Mouse (Mus musculus): Measurements from ENCODE around the gene Ntn3.

Gene Ntn3

GRCm38 (mm10) chr17:24171738-24172137 is 37.6 kb downstream of the Ntn3 start:
- no peak for DNase-seq

DNA sequence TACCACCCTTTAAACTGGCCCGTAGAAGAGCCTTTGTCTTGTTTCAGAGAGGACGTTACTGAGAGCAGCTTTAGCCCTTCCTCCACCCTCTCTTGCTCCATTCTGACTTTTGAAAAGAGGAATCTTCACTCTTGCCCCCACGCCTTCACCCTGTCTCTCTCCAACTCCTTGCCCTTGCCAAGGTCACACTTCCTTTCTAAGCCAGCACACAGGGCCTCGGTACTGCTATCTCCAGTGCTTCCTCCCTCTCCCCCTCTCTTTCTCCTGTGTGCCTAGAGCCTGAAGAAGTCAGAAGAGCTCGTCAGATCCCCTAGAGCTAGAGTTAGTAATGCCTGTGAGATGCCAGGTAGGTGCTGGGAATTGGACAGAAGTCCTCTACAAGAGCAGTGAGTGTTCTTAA is 38.6 kb downstream of the Ntn3 start:
- DNase-seq: no peak

GRCm38 (mm10) chr17:24170125-24170524 is 39.2 kb downstream of the Ntn3 start:
- DNase-seq: no peak

DNA sequence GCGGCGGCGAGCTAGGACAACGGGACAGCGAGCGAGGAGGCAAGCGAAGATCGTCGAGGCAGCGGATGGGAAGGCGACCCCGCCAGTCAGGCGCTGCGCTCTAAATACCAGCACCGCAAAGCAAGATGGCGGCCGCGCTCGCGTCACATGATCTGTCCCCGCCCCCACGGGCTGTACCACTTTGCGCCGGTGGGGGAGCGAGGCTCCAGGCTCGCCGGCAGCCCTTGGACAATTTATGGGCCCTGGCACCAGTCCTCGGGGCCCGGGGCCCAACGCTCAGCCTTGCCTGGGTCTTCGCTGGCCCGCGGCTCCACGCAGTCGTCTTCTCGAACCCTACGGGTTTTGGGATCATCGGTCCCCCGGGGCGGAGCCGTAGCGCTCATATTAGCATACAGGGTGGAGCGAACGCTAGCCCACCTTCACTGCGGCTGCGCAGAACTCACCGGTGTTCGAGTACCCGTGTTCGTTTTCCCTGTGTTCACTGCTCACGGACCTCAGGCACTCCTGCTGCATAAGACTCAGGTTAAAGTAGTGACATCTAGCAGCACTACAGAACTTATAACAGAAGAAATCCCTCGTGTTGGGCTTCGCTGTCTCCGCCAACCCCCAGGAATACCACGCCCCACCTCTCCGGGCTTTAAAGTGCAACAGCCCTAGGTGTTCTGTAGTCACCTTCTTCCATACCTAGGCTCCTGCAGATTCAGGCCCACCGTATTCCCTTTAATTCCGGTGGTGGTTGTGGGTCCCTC is 39.8 kb downstream of the Ntn3 start, which contains the start of gene Atp6v0c:
TSS of gene Atp6v0c (minus strand) at position 386 of the 749 bp plus-strand sequence.
- DNase-seq: peak; percentile 97

GRCm38 (mm10) chr17:24168590-24169277 is 40.6 kb downstream of the Ntn3 start:
- peak; percentile 84 for DNase-seq

- no peak for DNase-seq
Observed at GRCm38 (mm10) chr17:24167891-24168505, 41.3 kb downstream of the Ntn3 start.

GRCm38 (mm10) chr17:24167120-24167519 is 42.2 kb downstream of the Ntn3 start:
- DNase-seq: no peak

- DNase-seq: no peak
Observed at GRCm38 (mm10) chr17:24164566-24165259, 44.6 kb downstream of the Ntn3 start.

DNA sequence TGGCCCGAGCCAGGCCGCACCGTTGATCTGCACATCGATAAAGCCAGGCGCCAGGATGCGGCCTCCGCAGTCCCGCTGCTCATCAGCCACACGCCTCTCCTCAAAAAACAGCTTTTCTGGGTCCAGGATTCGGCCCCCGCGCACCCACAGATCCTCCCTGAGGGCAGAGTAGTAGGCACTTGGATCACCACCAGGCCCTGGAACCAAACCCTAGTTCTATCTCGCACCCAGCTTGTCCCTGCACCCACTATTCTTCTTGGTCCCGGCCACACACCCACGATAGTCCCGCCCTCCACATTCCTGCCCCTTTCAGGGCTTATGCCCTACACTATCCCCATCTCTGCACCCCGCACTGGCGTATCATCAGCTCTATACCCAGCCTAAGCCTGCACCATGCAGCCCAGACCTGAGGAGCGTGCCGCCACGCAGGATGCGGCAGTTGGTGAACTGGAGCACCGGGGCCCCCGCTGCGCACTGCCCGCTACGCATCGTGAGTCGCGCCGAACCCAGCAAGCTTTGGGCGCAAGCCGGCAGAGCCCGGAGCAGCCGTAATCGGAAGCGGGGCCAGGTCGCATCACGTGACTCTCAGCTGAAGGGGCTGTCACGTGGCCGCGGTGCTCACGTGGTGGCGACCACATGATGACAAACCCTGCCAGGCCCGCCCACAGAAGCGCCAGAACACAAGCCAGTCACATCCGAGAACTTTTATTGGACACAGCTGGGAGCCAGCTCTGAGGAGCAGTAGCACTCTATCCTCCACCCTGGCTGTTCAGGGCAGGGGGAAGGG is 46.0 kb downstream of the Ntn3 start, which contains the start of gene Amdhd2:
TSS of gene Amdhd2 (minus strand) at position 591 of the 787 bp plus-strand sequence.
- peak; percentile 96 for DNase-seq

DNA sequence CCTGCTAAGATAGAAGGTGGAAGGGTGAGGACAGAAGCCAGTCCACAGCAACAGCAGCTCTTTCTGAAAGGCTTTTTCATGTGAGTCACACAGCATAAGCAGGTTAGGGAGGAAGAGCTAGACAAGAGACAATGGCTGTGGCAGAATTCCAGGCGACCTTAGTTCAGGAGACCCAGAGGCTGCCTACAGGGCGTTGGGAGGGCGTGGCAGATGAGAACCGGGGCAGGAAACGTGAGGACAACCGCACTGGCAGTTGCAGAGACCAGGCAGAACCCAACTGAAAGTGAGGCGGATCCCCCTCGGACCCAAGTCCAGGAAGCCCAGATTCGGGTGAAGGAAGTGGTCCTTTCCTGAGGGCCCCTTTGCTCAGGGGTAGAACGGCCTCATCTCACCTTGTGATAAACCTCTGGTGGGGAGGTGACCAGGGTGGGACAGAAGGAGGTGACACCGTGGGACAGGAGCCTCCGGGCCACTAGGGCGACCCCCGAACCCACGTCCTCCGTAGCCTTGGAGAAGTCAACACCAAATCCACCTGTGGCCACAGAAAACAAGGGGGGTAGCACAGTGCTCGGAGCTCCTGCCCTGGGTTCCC is 46.7 kb downstream of the Ntn3 start:
- peak; percentile 36 for DNase-seq

DNA sequence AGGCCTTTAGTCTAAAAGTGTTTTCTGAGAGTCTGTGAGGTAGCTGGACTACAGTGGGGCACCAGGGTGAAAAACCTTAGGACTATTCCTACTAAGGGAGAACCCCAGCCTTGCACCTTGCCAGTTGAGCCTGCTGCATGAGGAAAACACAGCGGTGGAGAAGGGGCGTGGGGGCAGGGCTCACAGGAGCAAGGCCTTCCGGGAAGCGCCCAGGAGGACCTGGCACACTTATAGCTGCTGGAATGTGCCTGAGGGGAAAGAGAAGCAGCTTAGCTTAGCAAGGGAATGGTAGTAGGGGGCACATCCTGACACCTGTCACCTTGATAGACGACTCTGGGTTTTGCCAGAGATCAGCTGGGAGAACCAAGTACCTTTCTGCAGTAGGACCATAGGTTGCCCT is 47.9 kb downstream of the Ntn3 start:
- no peak for DNase-seq

- DNase-seq: no peak
Observed at GRCm38 (mm10) chr17:24157526-24157925, 51.8 kb downstream of the Ntn3 start.

DNA sequence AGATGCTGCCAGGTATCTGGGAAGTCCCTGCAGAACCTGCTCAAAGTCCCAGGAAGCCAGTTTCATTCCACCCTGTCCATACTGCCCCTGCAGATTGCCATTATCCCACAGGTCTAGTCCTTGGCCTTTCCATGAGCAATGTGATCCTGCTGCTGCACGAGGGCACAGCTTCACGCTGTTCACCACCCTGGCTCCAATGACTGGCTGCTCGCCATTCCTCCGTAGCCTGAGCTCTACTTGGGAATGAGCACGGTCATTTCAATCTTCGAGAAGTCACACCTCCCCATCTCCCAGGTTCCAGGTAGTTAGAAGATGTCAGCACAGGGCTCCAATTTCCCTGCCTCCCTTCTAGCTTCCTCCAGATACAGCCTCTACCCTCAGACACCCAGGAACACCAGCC is 52.2 kb downstream of the Ntn3 start:
- no peak for DNase-seq

DNA sequence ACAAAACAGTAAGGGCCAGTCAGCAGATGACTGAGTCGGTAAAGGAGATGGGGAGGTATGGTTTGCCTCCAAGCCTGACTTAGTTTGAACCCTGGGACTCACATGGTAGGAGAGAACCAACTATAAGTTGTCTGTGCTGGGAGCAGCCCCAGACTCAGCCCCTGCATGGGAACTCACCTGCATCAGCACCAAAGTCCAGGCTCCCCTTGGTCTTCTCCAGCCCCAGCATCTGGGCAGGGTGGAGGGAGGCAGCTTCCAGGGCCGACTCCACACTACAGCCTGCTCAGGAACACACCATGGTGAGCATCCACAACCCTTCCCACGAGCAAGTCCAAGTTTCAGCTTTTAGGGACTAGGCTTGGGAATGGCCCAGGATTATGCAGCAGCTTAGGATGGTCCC is 52.9 kb downstream of the Ntn3 start:
- DNase-seq: no peak

- no peak for DNase-seq
Observed at GRCm38 (mm10) chr17:24155742-24156141, 53.6 kb downstream of the Ntn3 start.

- DNase-seq: no peak
Observed at GRCm38 (mm10) chr17:24154463-24154862, 54.9 kb downstream of the Ntn3 start.

Data from thymus, postnatal 4 days (tissue).